Mouse (Mus musculus): ENCODE results near the gene Glis3.

Glis3 gene

GRCm38 (mm10) chr19:28395584-28395861 is 284.4 kb downstream of the Glis3 start:
- in situ Hi-C loops (cut with MboI; ENCODE audit: unreplicated experiment in 2 of 2) = no loop called here

- in situ Hi-C loops (cut with MboI; ENCODE audit: unreplicated experiment in 2 of 2) = no loop called here
Measured at GRCm38 (mm10) chr19:28394826-28395583, 284.9 kb downstream of the Glis3 start.

- in situ Hi-C loops (cut with MboI; ENCODE audit: unreplicated experiment in 2 of 2) = no loop called here
Measured at GRCm38 (mm10) chr19:28393766-28394165, 286.1 kb downstream of the Glis3 start.

GRCm38 (mm10) chr19:28392838-28393237 is 287.0 kb downstream of the Glis3 start:
- in situ Hi-C loops (cut with MboI; ENCODE audit: unreplicated experiment in 2 of 2) = no loop called here

GRCm38 (mm10) chr19:28390920-28391319 is 289.0 kb downstream of the Glis3 start:
- in situ Hi-C loops (cut with MboI; ENCODE audit: unreplicated experiment in 2 of 2) = no loop called here

- in situ Hi-C loops (cut with MboI; ENCODE audit: unreplicated experiment in 2 of 2) = no loop called here
Measured at GRCm38 (mm10) chr19:28389146-28389545, 290.7 kb downstream of the Glis3 start.

- in situ Hi-C loops (cut with MboI; ENCODE audit: unreplicated experiment in 2 of 2) = no loop called here
Measured at GRCm38 (mm10) chr19:28383425-28383824, 296.5 kb downstream of the Glis3 start.

GRCm38 (mm10) chr19:28382168-28382911 is 297.5 kb downstream of the Glis3 start:
- in situ Hi-C loops (cut with MboI; ENCODE audit: unreplicated experiment in 2 of 2) = no loop called here

- in situ Hi-C loops (cut with MboI; ENCODE audit: unreplicated experiment in 2 of 2) = no loop called here
Measured at GRCm38 (mm10) chr19:28381441-28381840, 298.4 kb downstream of the Glis3 start.

GRCm38 (mm10) chr19:28380691-28381262 is 299.1 kb downstream of the Glis3 start:
- in situ Hi-C loops (cut with MboI; ENCODE audit: unreplicated experiment in 2 of 2) = no loop called here

- in situ Hi-C loops (cut with MboI; ENCODE audit: unreplicated experiment in 2 of 2) = no loop called here
Measured at GRCm38 (mm10) chr19:28377788-28378295, 302.0 kb downstream of the Glis3 start.

- in situ Hi-C loops (cut with MboI; ENCODE audit: unreplicated experiment in 2 of 2) = no loop called here
Measured at GRCm38 (mm10) chr19:28376401-28376800, 303.5 kb downstream of the Glis3 start.

- in situ Hi-C loops (cut with MboI; ENCODE audit: unreplicated experiment in 2 of 2) = no loop called here
Measured at GRCm38 (mm10) chr19:28375746-28376145, 304.1 kb downstream of the Glis3 start.

GRCm38 (mm10) chr19:28374524-28374923 is 305.4 kb downstream of the Glis3 start:
- in situ Hi-C loops (cut with MboI; ENCODE audit: unreplicated experiment in 2 of 2) = loop anchor here in 1 of 2 experiments (25.0 kb wide), 1 partner anchor 437 kb away; no protein-coding TSS in a partner anchor

- in situ Hi-C loops (cut with MboI; ENCODE audit: unreplicated experiment in 2 of 2) = loop anchor here in 1 of 2 experiments (25.0 kb wide), 1 partner anchor 431 kb away; no protein-coding TSS in a partner anchor
Measured at GRCm38 (mm10) chr19:28368215-28368614, 311.7 kb downstream of the Glis3 start.

GRCm38 (mm10) chr19:28367274-28367673 is 312.6 kb downstream of the Glis3 start:
- in situ Hi-C loops (cut with MboI; ENCODE audit: unreplicated experiment in 2 of 2) = loop anchor here in 1 of 2 experiments (25.0 kb wide), 1 partner anchor 430 kb away; no protein-coding TSS in a partner anchor

- in situ Hi-C loops (cut with MboI; ENCODE audit: unreplicated experiment in 2 of 2) = loop anchor here in 1 of 2 experiments (25.0 kb wide), 1 partner anchor 429 kb away; no protein-coding TSS in a partner anchor
Measured at GRCm38 (mm10) chr19:28366766-28367165, 313.1 kb downstream of the Glis3 start.

- in situ Hi-C loops (cut with MboI; ENCODE audit: unreplicated experiment in 2 of 2) = loop anchor here in 1 of 2 experiments (25.0 kb wide), 1 partner anchor 429 kb away; no protein-coding TSS in a partner anchor
Measured at GRCm38 (mm10) chr19:28365897-28366296, 314.0 kb downstream of the Glis3 start.

- in situ Hi-C loops (cut with MboI; ENCODE audit: unreplicated experiment in 2 of 2) = loop anchor here in 1 of 2 experiments (25.0 kb wide), 1 partner anchor 424 kb away; no protein-coding TSS in a partner anchor
Measured at GRCm38 (mm10) chr19:28360884-28361283, 319.0 kb downstream of the Glis3 start.

GRCm38 (mm10) chr19:28357595-28357994 is 322.3 kb downstream of the Glis3 start:
- in situ Hi-C loops (cut with MboI; ENCODE audit: unreplicated experiment in 2 of 2) = loop anchor here in 1 of 2 experiments (25.0 kb wide), 1 partner anchor 420 kb away; no protein-coding TSS in a partner anchor
